Mouse (Mus musculus) liver, adult 2 months (tissue): ENCODE data around the gene Suox.

Source experiments
- CTCF ChIP-seq: fragments of 200-500 bp; IDR thresholded peaks from 2 replicates; pipeline ENCODE4 v1.5.1; 2011; ENCODE audit warnings: low read depth, low read length, control low read depth
- POLR2A ChIP-seq: fragments of 200-500 bp; IDR thresholded peaks from 2 replicates; pipeline ENCODE4 v1.6.1; 2011; ENCODE audit warnings: low read length, control low read depth; ENCODE audit not compliant: insufficient read depth; ENCODE audit errors: extremely low read depth

- TF ChIP-seq POLR2A (no peak), CTCF (no peak)
Measured at GRCm38 (mm10) chr10:128697072-128697725, 23.3 kb upstream of the Suox start.
